Mouse (Mus musculus) heart, postnatal 0 days (tissue): ENCODE data around the gene Fmnl2. TPM values are rescaled to one million over a fixed set of nuclear protein-coding genes. Genes with fewer than 3 reads are reported as not detected.

Experiments
- ATAC-seq: fragments of 200-750 bp; cut with Nextera tagmentation; 2 replicates; pipeline ENCODE4 v1.8.0; 2017; ENCODE audit warnings: low read depth, moderate number of reproducible peaks, moderate library complexity; ENCODE audit not compliant: insufficient read depth
- DNase-seq: peaks from one replicate; pipeline ENCODE4 v3.0.0-alpha.2; 2016; ENCODE audit warnings: low spot score
- H3K27ac ChIP-seq: fragments of 300-500 bp; sonication (generic); 2 replicates; pipeline ENCODE4 v1.5.1; 2014; ENCODE audit warnings: low read depth, mild to moderate bottlenecking
- H3K27me3 ChIP-seq: fragments of 300-500 bp; sonication (generic); 2 replicates; pipeline ENCODE4 v1.6.1; 2014; ENCODE audit warnings: low read length, mixed read lengths; ENCODE audit not compliant: control insufficient read depth, insufficient read depth
- H3K36me3 ChIP-seq: fragments of 300-500 bp; sonication (generic); replicated peaks from 2 replicates; pipeline ENCODE4 v1.6.1; 2014; ENCODE audit warnings: low read length, mixed read lengths; ENCODE audit not compliant: control insufficient read depth, insufficient read depth
- H3K4me1 ChIP-seq: fragments of 300-500 bp; sonication (generic); 2 replicates; pipeline ENCODE4 v1.6.1; 2014; ENCODE audit warnings: antibody characterized with exemption; ENCODE audit not compliant: control insufficient read depth, insufficient read depth
- H3K4me2 ChIP-seq: fragments of 300-500 bp; sonication (generic); 2 replicates; pipeline ENCODE4 v1.6.1; 2014; ENCODE audit warnings: low read depth, mild to moderate bottlenecking, low read length, moderate library complexity
- H3K4me3 ChIP-seq: fragments of 300-500 bp; sonication (generic); 2 replicates; pipeline ENCODE4 v1.5.1; 2014; ENCODE audit warnings: low read depth, low read length
- H3K9ac ChIP-seq: fragments of 300-500 bp; sonication (generic); replicated peaks from 2 replicates; pipeline ENCODE4 v1.6.1; 2014; ENCODE audit warnings: low read depth, low read length, mixed read lengths
- H3K9me3 ChIP-seq: fragments of 300-500 bp; sonication (generic); replicated peaks from 2 replicates; pipeline ENCODE4 v1.6.1; 2016; ENCODE audit warnings: low read length; ENCODE audit not compliant: control insufficient read depth
- CTCF ChIP-seq: IDR thresholded peaks from 2 replicates; pipeline ENCODE4 v1.5.1; 2016; ENCODE audit warnings: antibody characterized with exemption, control low read depth, low read depth
- EP300 ChIP-seq: IDR thresholded peaks from 2 replicates; pipeline ENCODE4 v1.6.1; 2016; ENCODE audit warnings: antibody characterized with exemption, low read depth
- WGBS: fragments of 180-500 bp; shearing (Covaris S2); extraction: QIAGEN DNeasy Blood & Tissue Kit; methylation state at CpG from one replicate; pipeline ENCODE4 v1.1.7; 2014; 5-methylcytosine and 5-hydroxymethylcytosine counted together
- polyA plus RNA-seq: library from polyadenylated mRNA; unstranded; fragments of >200 nt; fragmentation: Nextera tagmentation; extraction: Ambion mirVana; gene quantifications from 2 replicates; pipeline ENCODE4 v1.2.1, GENCODE M21; 2015
- total RNA-seq: library from RNA; depleted of rRNA; stranded (reverse); fragments of >200 nt; gene quantifications from 2 replicates; pipeline ENCODE4 v1.2.3, GENCODE M21; 2014; ENCODE audit warnings: low replicate concordance

Gene Fmnl2
- total and polyA plus RNA-seq, 2 experiments from 2014 or later, result 0.77 to 1.6 TPM

DNA sequence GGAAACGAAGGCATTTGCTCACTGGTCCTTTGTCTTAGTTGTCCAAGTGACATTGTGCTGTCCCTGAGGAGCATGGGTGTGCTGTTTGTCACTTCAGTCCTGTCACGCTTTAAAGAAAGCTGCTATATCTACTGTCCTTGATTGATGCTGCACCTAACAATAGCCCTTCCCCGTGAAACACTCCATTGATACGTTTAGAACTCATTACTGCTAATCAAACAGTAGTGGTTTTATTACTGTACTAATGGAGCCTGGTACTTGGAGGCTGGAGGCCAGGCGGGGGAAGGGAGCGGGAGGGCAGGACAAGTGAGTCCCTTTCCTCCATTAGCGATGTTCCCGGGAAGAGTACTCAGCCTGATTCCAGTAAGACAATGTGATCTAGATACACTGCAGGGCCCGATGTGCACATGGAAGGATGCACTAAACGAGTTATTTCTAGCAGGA lies 70.2 kb downstream of the Fmnl2 start:
- DNase-seq (no peak), ATAC-seq (no peak)
- Histone ChIP-seq H3K36me3 (no peaks in the 10 kb centered on the region), H3K4me3 (no peak overlapping the region), H3K9me3 (no peaks in the 10 kb centered on the region), H3K4me1 (peaks cover 11% of the 10 kb centered on the region), H3K9ac (no peak overlapping the region), H3K27ac (peak overlapping the region; percentile 11; the same call in 1 of the 2 replicates), H3K27me3 (no peaks in the 10 kb centered on the region), H3K4me2 (no peak overlapping the region)
- 49% methylated on average over 10 of the region's 10 CpGs for WGBS
- TF ChIP-seq EP300 (no peak), CTCF (no peak)

DNA sequence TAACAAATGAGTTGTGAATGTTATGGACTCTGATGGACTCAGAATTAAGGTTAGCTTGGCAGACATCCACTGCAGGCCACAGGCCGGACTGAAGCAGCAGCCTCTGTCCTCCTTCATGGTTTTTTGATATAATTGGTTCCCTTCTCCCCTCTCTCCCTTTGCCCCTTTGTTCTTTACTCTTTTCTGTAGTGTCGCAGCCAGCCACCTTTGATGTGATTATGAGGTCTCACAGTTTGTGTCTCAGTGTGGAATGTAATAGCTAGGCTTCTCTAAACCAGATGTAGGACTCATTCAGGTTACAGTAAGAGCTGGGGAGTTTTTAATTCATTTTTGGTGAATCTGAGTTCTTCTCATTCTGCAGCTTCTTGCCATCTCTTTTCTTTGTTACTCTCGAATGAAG lies 70.7 kb downstream of the Fmnl2 start:
- no peak overlapping the region for H3K4me3 ChIP-seq
- no peaks in the 10 kb centered on the region for H3K27me3 ChIP-seq
- H3K27ac ChIP-seq, result 0 out of 2 replicates have a peak overlapping the region, but pooled peaks have one; percentile 11
- peaks cover 11% of the 10 kb centered on the region for H3K4me1 ChIP-seq
- ATAC-seq (no peak), DNase-seq (no peak)
- no peaks in the 10 kb centered on the region for H3K36me3 ChIP-seq
- WGBS, result 80% methylated on average over 3 of the region's 3 CpGs
- H3K4me2 ChIP-seq, result no peak overlapping the region
- no peak overlapping the region for H3K9ac ChIP-seq
- H3K9me3 ChIP-seq, result no peaks in the 10 kb centered on the region
- no peak for TF ChIP-seq CTCF

DNA sequence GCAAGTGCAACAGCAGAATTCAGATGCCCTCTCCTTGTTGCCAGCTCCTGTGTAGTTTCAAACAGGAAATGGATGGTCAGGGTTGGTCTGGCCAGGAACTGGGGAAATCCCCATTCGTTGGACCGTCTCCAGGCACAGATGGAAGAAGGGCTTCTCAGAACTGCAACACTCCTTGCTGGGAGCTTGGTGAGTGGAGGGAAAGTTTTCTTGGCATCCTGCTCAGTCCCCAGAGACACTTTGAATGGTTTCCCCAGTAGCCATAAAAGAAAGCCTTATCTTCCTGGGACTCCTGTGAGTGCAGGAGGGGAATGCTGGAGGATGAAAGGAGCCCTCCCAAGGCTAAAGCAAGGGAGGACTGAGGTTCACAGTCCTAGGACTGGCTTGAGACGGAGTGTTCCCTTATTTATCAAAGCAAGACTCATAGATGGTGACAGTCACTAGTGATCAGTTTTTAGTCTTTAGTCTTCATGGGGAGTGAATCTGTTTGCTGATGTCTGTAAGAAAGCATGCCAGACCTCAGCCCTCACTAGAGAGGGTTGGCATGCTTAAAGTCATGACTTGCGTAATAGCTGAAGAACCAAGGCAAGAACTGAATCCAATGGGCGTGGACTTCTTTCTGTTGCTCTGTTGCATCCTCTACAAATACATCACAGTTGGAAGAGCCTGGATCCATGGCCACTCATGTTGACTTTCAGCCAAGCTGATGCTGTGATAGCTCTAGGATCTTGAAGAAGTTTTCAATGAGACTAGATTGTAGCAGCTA lies 72.6 kb downstream of the Fmnl2 start:
- 58% methylated on average over 5 of the region's 5 CpGs for WGBS
- Histone ChIP-seq H3K9ac (no peak overlapping the region), H3K27me3 (no peaks in the 10 kb centered on the region), H3K4me2 (no peak overlapping the region), H3K27ac (no peak overlapping the region), H3K4me3 (no peak overlapping the region), H3K36me3 (no peaks in the 10 kb centered on the region), H3K4me1 (peaks cover 11% of the 10 kb centered on the region), H3K9me3 (no peaks in the 10 kb centered on the region)
- DNase-seq (peak; percentile 35), ATAC-seq (no peak)
- TF ChIP-seq CTCF, result no peak
- no peak for TF ChIP-seq EP300

GRCm38 (mm10) chr2:52931315-52931714 lies 73.7 kb downstream of the Fmnl2 start:
- Histone ChIP-seq H3K4me1 (peaks cover 11% of the 10 kb centered on the region), H3K4me3 (no peak overlapping the region), H3K27ac (no peak overlapping the region), H3K9me3 (no peaks in the 10 kb centered on the region), H3K4me2 (no peak overlapping the region), H3K9ac (no peak overlapping the region), H3K27me3 (no peaks in the 10 kb centered on the region), H3K36me3 (no peaks in the 10 kb centered on the region)
- TF ChIP-seq EP300 (no peak), CTCF (no peak)
- 80% methylated on average over 2 of the region's 2 CpGs for WGBS
- DNase-seq, result no peak
- ATAC-seq, result no peak

- Histone ChIP-seq H3K36me3 (no peaks in the 10 kb centered on the region), H3K9me3 (no peaks in the 10 kb centered on the region), H3K9ac (no peak overlapping the region), H3K27ac (no peak overlapping the region), H3K27me3 (no peaks in the 10 kb centered on the region), H3K4me1 (peaks cover 16% of the 10 kb centered on the region), H3K4me3 (no peak overlapping the region), H3K4me2 (no peak overlapping the region)
- WGBS, result 63% methylated on average over 6 of the region's 6 CpGs
- ATAC-seq (no peak), DNase-seq (no peak)
- no peak for TF ChIP-seq CTCF
- TF ChIP-seq EP300, result no peak
These were observed 78.2 kb downstream of the Fmnl2 start for GRCm38 (mm10) chr2:52935906-52936305.
